Mouse (Mus musculus) neural tube, embryonic 12.5 days (tissue): Measurements from ENCODE around the gene Ogfrl1. TPM values are rescaled to one million over a fixed set of nuclear protein-coding genes. Genes with fewer than 3 reads are reported as not detected.

Experiments used
- ATAC-seq: fragments of 200-750 bp; cut with Nextera tagmentation; 2 replicates; pipeline ENCODE4 v1.8.0; 2017; ENCODE audit warnings: low read depth, mild to moderate bottlenecking, moderate TSS enrichment, moderate library complexity; ENCODE audit not compliant: low FRiP score
- H3K27ac ChIP-seq: fragments of 300-500 bp; sonication (generic); 2 replicates; pipeline ENCODE4 v1.5.1; 2016
- H3K27me3 ChIP-seq: fragments of 300-500 bp; sonication (generic); replicated peaks from 2 replicates; pipeline ENCODE4 v1.6.1; 2016; ENCODE audit warnings: mild to moderate bottlenecking
- H3K36me3 ChIP-seq: fragments of 300-500 bp; sonication (generic); 2 replicates; pipeline ENCODE4 v1.6.1; 2016; ENCODE audit warnings: mild to moderate bottlenecking
- H3K4me1 ChIP-seq: fragments of 300-500 bp; sonication (generic); 2 replicates; pipeline ENCODE4 v1.6.1; 2016
- H3K4me2 ChIP-seq: fragments of 300-500 bp; sonication (generic); replicated peaks from 2 replicates; pipeline ENCODE4 v1.6.1; 2016; ENCODE audit warnings: mild to moderate bottlenecking
- H3K4me3 ChIP-seq: fragments of 300-500 bp; sonication (generic); 2 replicates; pipeline ENCODE4 v1.5.1; 2016
- H3K9ac ChIP-seq: fragments of 300-500 bp; sonication (generic); 2 replicates; pipeline ENCODE4 v1.6.1; 2016; ENCODE audit warnings: mild to moderate bottlenecking
- H3K9me3 ChIP-seq: fragments of 300-500 bp; sonication (generic); 2 replicates; pipeline ENCODE4 v1.6.1; 2016; ENCODE audit warnings: mild to moderate bottlenecking
- WGBS: fragments of 180-500 bp; shearing (Covaris S2); methylation state at CpG from one replicate; pipeline ENCODE4 v1.1.7; 2016; 5-methylcytosine and 5-hydroxymethylcytosine counted together
- polyA plus RNA-seq: library from polyadenylated mRNA; unstranded; fragments of >200 nt; fragmentation: Nextera tagmentation; extraction: Ambion mirVana; gene quantifications from 2 replicates; pipeline ENCODE4 v1.2.1, GENCODE M21; 2016

Gene Ogfrl1
- polyA plus RNA-seq, 1 experiment from 2014 or later: 23.0 TPM

- no peaks in the 10 kb centered on the region for H3K36me3 ChIP-seq
- no peaks in the 10 kb centered on the region for H3K9me3 ChIP-seq
- H3K4me1 ChIP-seq: peaks cover 18% of the 10 kb centered on the region
- no peak for ATAC-seq
- H3K4me2 ChIP-seq: no peak overlapping the region
- H3K27me3 ChIP-seq: no peaks in the 10 kb centered on the region
- H3K4me3 ChIP-seq: no peak overlapping the region
- H3K27ac ChIP-seq: no peak overlapping the region
- 93% methylated on average over 6 of the region's 6 CpGs for WGBS
- H3K9ac ChIP-seq: no peak overlapping the region
Observed at GRCm38 (mm10) chr1:23384326-23384725, 13.2 kb downstream of the Ogfrl1 start.

- Histone ChIP-seq H3K27ac (peak overlapping the region; percentile 66), H3K4me3 (peak overlapping the region; percentile 82), H3K9ac (peak overlapping the region; percentile 87), H3K4me2 (peak overlapping the region; percentile 97), H3K9me3 (no peaks in the 10 kb centered on the region), H3K27me3 (no peaks in the 10 kb centered on the region), H3K4me1 (peaks cover 18% of the 10 kb centered on the region), H3K36me3 (no peaks in the 10 kb centered on the region)
- ATAC-seq: peak; percentile 97
- WGBS: under 1% methylated on average over 66 of the region's 93 CpGs
Observed at GRCm38 (mm10) chr1:23382806-23383653, 14.5 kb downstream of the Ogfrl1 start.

DNA sequence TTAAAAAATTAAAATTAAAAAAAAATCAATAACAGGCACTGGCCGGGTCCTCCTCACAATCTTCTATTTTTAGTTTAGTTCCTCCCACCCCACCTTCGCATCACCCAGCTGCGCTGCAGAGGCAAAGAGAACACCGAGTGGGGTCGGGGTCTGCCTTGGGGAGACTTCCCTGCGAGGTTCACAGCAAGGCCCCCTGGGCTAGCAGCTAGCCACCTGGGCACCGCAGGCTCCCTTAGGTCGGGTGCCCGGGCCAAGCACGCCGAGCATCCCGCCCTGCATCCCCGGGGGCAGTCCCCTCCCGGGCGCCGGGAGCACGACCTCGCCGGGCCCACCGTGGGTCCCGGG, 15.1 kb downstream of the Ogfrl1 start:
- Histone ChIP-seq H3K27ac (peak overlapping the region; percentile 66), H3K4me3 (peak overlapping the region; percentile 82), H3K4me2 (peak overlapping the region; percentile 97), H3K36me3 (no peaks in the 10 kb centered on the region), H3K9me3 (no peaks in the 10 kb centered on the region), H3K9ac (peak overlapping the region; percentile 87), H3K4me1 (peaks cover 18% of the 10 kb centered on the region), H3K27me3 (no peaks in the 10 kb centered on the region)
- ATAC-seq: peak; percentile 41
- 0% methylated on average over 19 of the region's 21 CpGs for WGBS

DNA sequence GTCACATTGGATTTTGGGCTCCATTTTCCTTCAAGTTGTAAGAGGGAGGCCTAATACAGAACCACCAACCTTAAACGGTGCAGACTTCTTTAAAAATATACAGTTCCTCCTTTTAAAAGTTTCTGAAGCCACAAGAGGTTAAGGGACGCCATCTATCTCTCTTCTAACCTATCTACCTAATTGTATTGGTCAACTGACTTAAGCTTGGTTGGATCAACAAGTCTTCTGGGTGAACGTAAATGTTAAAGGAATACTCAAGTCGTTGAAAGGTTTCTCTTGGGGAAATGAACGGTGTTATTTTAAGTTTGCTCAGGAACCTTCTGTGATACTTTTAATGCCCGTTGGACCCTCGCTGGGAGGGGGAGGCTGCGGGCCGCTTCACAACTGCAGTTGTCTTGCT, 15.5 kb downstream of the Ogfrl1 start:
- WGBS: 21% methylated on average over 9 of the region's 9 CpGs
- H3K36me3 ChIP-seq: no peaks in the 10 kb centered on the region
- H3K4me1 ChIP-seq: peaks cover 18% of the 10 kb centered on the region
- no peaks in the 10 kb centered on the region for H3K9me3 ChIP-seq
- peak overlapping the region; percentile 97 for H3K4me2 ChIP-seq
- H3K27me3 ChIP-seq: no peaks in the 10 kb centered on the region
- peak overlapping the region; percentile 87; the same call in 1 of the 2 replicates for H3K9ac ChIP-seq
- ATAC-seq: no peak
- peak overlapping the region; percentile 82 for H3K4me3 ChIP-seq
- H3K27ac ChIP-seq: no peak overlapping the region

GRCm38 (mm10) chr1:23379911-23380740, 17.4 kb downstream of the Ogfrl1 start:
- no peak overlapping the region for H3K27ac ChIP-seq
- H3K36me3 ChIP-seq: no peaks in the 10 kb centered on the region
- H3K9ac ChIP-seq: no peak overlapping the region
- peak overlapping the region; percentile 40 for H3K4me2 ChIP-seq
- 76% methylated on average over 17 of the region's 17 CpGs for WGBS
- 0 out of 2 replicates have a peak overlapping the region, but pooled peaks have one; percentile 3 for H3K4me3 ChIP-seq
- H3K9me3 ChIP-seq: no peaks in the 10 kb centered on the region
- no peak for ATAC-seq
- no peaks in the 10 kb centered on the region for H3K27me3 ChIP-seq
- peaks cover 18% of the 10 kb centered on the region for H3K4me1 ChIP-seq

DNA sequence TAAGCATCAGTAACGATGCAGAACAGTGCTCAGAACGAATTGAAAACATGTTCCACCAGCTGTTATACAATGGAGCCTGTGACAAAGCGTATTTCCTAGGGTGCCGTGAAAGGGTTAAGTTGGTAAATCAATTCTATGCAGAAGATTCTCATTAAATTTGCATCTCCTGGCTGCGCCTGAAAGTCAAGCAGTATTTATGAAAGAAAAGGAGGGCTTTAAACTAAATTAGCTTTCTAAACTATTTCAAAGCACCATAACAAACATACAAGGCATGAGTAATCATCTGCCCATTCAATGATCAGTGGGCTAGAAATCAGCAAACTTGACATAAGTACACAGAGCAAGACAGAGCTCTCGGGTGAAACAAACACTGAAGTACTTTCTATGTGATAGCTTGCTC, 18.3 kb downstream of the Ogfrl1 start:
- no peak for ATAC-seq
- Histone ChIP-seq H3K36me3 (no peaks in the 10 kb centered on the region), H3K4me1 (peaks cover 18% of the 10 kb centered on the region), H3K9ac (no peak overlapping the region), H3K4me3 (0 out of 2 replicates have a peak overlapping the region, but pooled peaks have one; percentile 3), H3K27ac (no peak overlapping the region), H3K27me3 (no peaks in the 10 kb centered on the region), H3K9me3 (no peaks in the 10 kb centered on the region), H3K4me2 (peak overlapping the region; percentile 40)
- 48% methylated on average over 6 of the region's 6 CpGs for WGBS

DNA sequence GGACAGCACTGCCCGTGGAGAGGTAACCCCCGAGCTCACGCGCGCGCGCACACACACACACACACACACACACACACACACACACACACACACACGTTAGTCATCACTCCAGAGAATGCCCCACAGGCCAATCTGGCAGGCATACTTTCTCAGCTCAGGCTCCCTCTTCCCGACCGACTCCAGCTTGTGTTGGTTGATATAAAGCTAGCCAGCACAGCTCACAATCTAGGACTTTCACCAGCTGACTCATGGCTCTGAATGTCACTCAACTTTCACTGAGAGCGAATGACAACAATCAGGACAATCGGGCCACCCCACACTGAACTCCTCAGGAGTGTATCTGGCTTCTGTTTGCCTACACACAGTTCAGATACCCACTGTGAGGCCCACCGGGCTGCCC, 20.0 kb downstream of the Ogfrl1 start:
- no peak for ATAC-seq
- Histone ChIP-seq H3K36me3 (no peaks in the 10 kb centered on the region), H3K4me2 (no peak overlapping the region), H3K4me1 (peaks cover 18% of the 10 kb centered on the region), H3K9ac (no peak overlapping the region), H3K27ac (no peak overlapping the region), H3K4me3 (no peak overlapping the region), H3K27me3 (no peaks in the 10 kb centered on the region), H3K9me3 (no peaks in the 10 kb centered on the region)
- WGBS: 93% methylated on average over 13 of the region's 13 CpGs

DNA sequence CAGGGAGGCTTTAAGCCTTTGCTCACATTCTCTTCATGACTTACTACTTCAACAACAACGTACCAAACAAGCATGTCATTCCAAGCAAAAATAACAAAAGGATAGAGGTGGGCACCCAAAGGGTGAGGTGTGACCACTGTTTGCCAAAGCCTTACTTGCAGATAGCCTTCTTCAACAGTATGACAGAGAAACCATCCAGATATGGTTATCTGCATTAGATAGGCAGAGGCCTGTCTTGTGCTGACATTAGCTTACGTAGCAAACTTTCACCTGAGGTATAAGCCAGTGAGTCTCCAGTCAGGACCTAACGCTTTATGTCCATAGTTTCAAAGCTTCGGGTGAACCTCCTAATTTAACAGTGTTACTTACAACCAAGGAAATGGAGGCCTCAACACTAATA, 23.4 kb downstream of the Ogfrl1 start:
- WGBS: 71% methylated on average over 4 of the region's 4 CpGs
- no peaks in the 10 kb centered on the region for H3K27me3 ChIP-seq
- no peak overlapping the region for H3K4me2 ChIP-seq
- no peak overlapping the region for H3K27ac ChIP-seq
- no peak overlapping the region for H3K4me3 ChIP-seq
- ATAC-seq: no peak
- H3K36me3 ChIP-seq: no peaks in the 10 kb centered on the region
- H3K4me1 ChIP-seq: no peaks in the 10 kb centered on the region
- H3K9me3 ChIP-seq: no peaks in the 10 kb centered on the region
- no peak overlapping the region for H3K9ac ChIP-seq

- 86% methylated on average over 2 of the region's 2 CpGs for WGBS
- Histone ChIP-seq H3K27ac (no peak overlapping the region), H3K4me3 (no peak overlapping the region), H3K36me3 (no peaks in the 10 kb centered on the region), H3K9me3 (no peaks in the 10 kb centered on the region), H3K4me1 (no peaks in the 10 kb centered on the region), H3K27me3 (no peaks in the 10 kb centered on the region), H3K4me2 (no peak overlapping the region), H3K9ac (no peak overlapping the region)
- ATAC-seq: no peak
Observed at GRCm38 (mm10) chr1:23365614-23366013, 32.0 kb downstream of the Ogfrl1 start.

DNA sequence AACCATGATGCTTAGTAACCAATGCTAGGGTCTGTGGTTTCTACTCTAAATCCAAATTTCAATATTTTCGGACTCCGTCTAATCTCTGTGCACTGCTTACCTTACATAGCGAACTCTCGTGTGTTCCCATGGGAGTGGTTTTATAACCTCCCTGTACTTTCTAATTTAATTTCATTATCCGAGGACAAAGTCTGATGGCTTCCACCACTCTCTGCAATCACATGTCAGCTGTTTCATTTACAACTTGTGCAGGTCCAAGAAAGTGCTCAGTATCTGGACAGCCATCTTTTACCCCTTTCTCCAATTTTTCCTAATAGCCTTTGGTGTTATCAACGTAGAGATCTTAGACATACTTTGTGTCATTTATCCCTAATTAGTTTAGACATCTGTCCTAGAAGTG, 44.7 kb downstream of the Ogfrl1 start:
- Histone ChIP-seq H3K4me1 (no peaks in the 10 kb centered on the region), H3K4me2 (no peak overlapping the region), H3K27ac (no peak overlapping the region), H3K36me3 (no peaks in the 10 kb centered on the region), H3K9me3 (no peaks in the 10 kb centered on the region), H3K27me3 (no peaks in the 10 kb centered on the region), H3K9ac (no peak overlapping the region), H3K4me3 (no peak overlapping the region)
- WGBS: 88% methylated on average over 6 of the region's 6 CpGs
- ATAC-seq: no peak

DNA sequence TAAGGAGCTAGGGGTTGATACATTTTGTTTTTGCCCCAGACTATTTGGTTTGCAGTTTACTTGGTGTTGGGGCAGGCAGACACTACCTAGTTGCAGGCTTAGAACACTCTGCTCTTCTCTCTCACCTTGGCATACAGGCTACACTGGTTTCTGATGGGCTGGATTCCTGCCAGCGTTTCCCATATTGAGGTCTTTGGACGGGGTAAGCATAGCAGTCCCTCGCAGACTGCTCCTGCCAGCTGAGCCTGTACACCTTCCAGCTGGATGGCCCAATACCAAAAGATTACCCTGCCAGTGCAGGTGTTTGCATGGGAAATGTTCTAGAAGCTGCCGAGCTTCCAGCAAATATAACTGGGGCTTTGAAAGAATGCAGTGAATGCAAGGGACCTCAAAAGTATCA, 45.8 kb downstream of the Ogfrl1 start:
- WGBS: 88% methylated on average over 4 of the region's 4 CpGs
- H3K27me3 ChIP-seq: no peaks in the 10 kb centered on the region
- H3K9ac ChIP-seq: no peak overlapping the region
- no peaks in the 10 kb centered on the region for H3K9me3 ChIP-seq
- H3K36me3 ChIP-seq: no peaks in the 10 kb centered on the region
- no peaks in the 10 kb centered on the region for H3K4me1 ChIP-seq
- ATAC-seq: no peak
- H3K4me2 ChIP-seq: no peak overlapping the region
- no peak overlapping the region for H3K27ac ChIP-seq
- H3K4me3 ChIP-seq: no peak overlapping the region

GRCm38 (mm10) chr1:23345633-23346032, 51.9 kb downstream of the Ogfrl1 start:
- Histone ChIP-seq H3K4me1 (no peaks in the 10 kb centered on the region), H3K4me2 (no peak overlapping the region), H3K4me3 (no peak overlapping the region), H3K9me3 (no peaks in the 10 kb centered on the region), H3K27me3 (no peaks in the 10 kb centered on the region), H3K27ac (no peak overlapping the region), H3K9ac (no peak overlapping the region), H3K36me3 (no peaks in the 10 kb centered on the region)
- WGBS: 80% methylated on average over 3 of the region's 3 CpGs
- no peak for ATAC-seq
